Mouse (Mus musculus): ENCODE data around the gene Pde9a.

DNA sequence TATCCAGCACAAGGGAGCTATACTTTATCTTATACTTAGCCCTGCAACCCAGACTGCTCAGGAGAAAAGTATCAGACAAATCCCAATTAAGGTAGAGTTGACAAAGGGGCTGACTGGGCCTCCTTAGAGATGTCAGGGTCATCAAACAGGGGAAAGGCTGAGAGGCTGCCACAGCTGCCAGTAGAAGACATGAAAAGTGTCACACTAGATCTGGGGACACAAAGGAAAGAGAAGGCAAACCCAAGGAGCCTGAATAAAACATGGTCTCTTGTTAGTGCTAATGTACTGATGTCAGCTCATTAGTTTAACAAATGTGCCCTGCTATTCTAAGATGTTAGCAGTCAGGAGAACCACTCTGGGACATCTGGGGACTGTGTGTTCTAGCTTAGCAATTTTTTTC is 15.1 kb upstream of the Pde9a start:
- TF ChIP-seq POLR2A (IDR thresholded peaks at IDR 0.05; ENCODE audit: low read depth, low read length) = no peak
- no peak for TF ChIP-seq CTCF (conservative IDR thresholded peaks at IDR 0.05; ENCODE audit: insufficient read depth, insufficient read length, low read depth, low read length)
